Mouse (Mus musculus) MEL (cell line): ENCODE data around the gene Itpr1.

Experiments used
- CTCF ChIP-seq, 3 experiments: IDR thresholded peaks in 2 of 3; conservative IDR thresholded peaks in 1 of 3; 2 replicates each; pipeline ENCODE4 v1.5.1; 2011 to 2012; ENCODE audit warnings: low read length in 3 of 3, low read depth in 2 of 3, mild to moderate bottlenecking in 2 of 3, improper control_type of control experiment in 1 of 3, inconsistent platforms in 1 of 3, mixed read lengths in 1 of 3, moderate library complexity in 1 of 3; ENCODE audit not compliant: control insufficient read depth in 1 of 3, insufficient read depth in 1 of 3, poor library complexity in 1 of 3, severe bottlenecking in 1 of 3
- ELF1 ChIP-seq: IDR thresholded peaks from 2 replicates; pipeline ENCODE4 v1.6.1; 2014; ENCODE audit warnings: low read depth, mild to moderate bottlenecking, inconsistent platforms, low read length, improper control_type of control experiment, moderate library complexity
- EP300 ChIP-seq, 2 experiments: IDR thresholded peaks; 2 replicates each; pipeline ENCODE4 v1.6.1; 2011; ENCODE audit warnings: improper control_type of control experiment in 2 of 2, low read length in 2 of 2, low read depth in 1 of 2, mild to moderate bottlenecking in 1 of 2
- ETS1 ChIP-seq: IDR thresholded peaks from 2 replicates; pipeline ENCODE4 v1.6.1; 2012; ENCODE audit warnings: low read depth, mild to moderate bottlenecking, inconsistent platforms, low read length, improper control_type of control experiment, moderate library complexity
- GATA1 ChIP-seq: IDR thresholded peaks from 2 replicates; pipeline ENCODE4 v1.6.1; 2011; ENCODE audit warnings: low read depth, low read length, improper control_type of control experiment
- MAZ ChIP-seq: IDR thresholded peaks from 2 replicates; pipeline ENCODE4 v1.6.1; 2012; ENCODE audit warnings: low read depth, mild to moderate bottlenecking, inconsistent platforms, low read length, improper control_type of control experiment
- MXI1 ChIP-seq: IDR thresholded peaks from 2 replicates; pipeline ENCODE4 v1.6.1; 2011; ENCODE audit warnings: mild to moderate bottlenecking, low read depth, low read length, improper control_type of control experiment
- POLR2A ChIP-seq, 2 experiments: IDR thresholded peaks; 2 replicates each; pipeline ENCODE4 v1.6.1; 2011 to 2012; ENCODE audit warnings: low read length in 2 of 2, mild to moderate bottlenecking in 2 of 2, control low read depth in 1 of 2, improper control_type of control experiment in 1 of 2, low read depth in 1 of 2, moderate library complexity in 1 of 2; ENCODE audit not compliant: control insufficient read depth in 1 of 2, insufficient read depth in 1 of 2, poor library complexity in 1 of 2
- SIN3A ChIP-seq: IDR thresholded peaks from 2 replicates; pipeline ENCODE4 v1.6.1; 2012; ENCODE audit warnings: low read length, improper control_type of control experiment, inconsistent platforms
- ZKSCAN1 ChIP-seq: IDR thresholded peaks from 2 replicates; pipeline ENCODE4 v1.6.1; 2012; ENCODE audit warnings: low read depth, mild to moderate bottlenecking, inconsistent platforms, low read length, improper control_type of control experiment, moderate library complexity

DNA sequence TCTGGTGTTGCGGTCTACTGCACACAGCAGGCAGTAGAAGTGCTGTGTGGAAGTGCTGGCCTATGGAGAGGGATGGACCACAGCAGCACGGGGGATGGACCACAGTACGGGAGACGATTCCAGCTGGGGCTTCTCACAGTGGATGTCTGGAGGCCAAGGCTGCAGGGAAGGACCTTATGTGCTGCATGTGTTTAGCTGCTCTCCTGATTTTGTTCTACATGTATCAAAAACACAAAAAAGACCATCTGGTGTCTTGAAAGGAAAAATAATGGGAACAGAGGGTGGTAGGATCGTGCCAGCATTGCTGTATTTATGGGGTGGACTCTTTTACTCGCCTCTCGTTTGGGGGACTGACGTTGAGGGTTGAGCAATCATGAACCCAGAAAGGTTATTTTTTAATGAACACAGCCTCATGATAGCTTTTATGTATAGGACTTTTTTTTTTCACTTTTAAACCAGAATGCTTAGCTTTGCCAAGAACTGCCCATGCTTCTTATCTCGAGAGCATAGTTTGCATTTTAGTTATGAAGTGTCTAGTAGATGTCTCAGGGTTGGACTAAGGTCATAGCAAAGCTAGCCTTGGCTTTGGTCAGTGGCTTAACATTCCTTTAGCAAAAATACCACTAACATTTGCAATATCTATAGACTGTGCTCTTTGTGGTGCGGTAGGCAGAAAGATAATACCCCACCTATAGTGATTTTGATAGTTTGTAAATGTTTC, 61.6 kb downstream of the Itpr1 start:
- TF ChIP-seq ELF1 (no peak), POLR2A (IDR thresholded peaks at IDR 0.05; ENCODE audit: control insufficient read depth in 1 of 2, insufficient read depth in 1 of 2, low read depth in 1 of 2, low read length in 2 of 2, poor library complexity in 1 of 2) (no peak), EP300 (IDR thresholded peaks at IDR 0.05; ENCODE audit: low read depth in 1 of 2, low read length in 2 of 2) (no peak), CTCF (IDR thresholded peaks at IDR 0.05 in 2 of 3, conservative IDR thresholded peaks at IDR 0.05 in 1 of 3; ENCODE audit: control insufficient read depth in 1 of 3, insufficient read depth in 1 of 3, low read depth in 2 of 3, low read length in 3 of 3, poor library complexity in 1 of 3, severe bottlenecking in 1 of 3) (no peak), MXI1 (no peak), GATA1 (no peak), ETS1 (no peak), ZKSCAN1 (no peak), MAZ (no peak), SIN3A (no peak)
